Mouse (Mus musculus) myocyte (in vitro differentiated cells): ENCODE results near the gene Sh3rf3. TPM values are rescaled to one million over a fixed set of nuclear protein-coding genes. Genes with fewer than 3 reads are reported as not detected.

Source experiments
- H3K27me3 ChIP-seq: one replicate; pipeline ENCODE4 v1.6.1; 2011; ENCODE audit not compliant: control insufficient read depth, insufficient read depth, insufficient read length
- H3K36me3 ChIP-seq: one replicate; pipeline ENCODE4 v1.6.1; 2011; ENCODE audit not compliant: control insufficient read depth, insufficient read depth
- H3K4me2 ChIP-seq: one replicate; pipeline ENCODE4 v1.6.1; 2011; ENCODE audit warnings: low read depth, control low read depth
- H3K4me3 ChIP-seq: one replicate; pipeline ENCODE4 v1.5.1; 2011; ENCODE audit warnings: mild to moderate bottlenecking, control low read depth, moderate library complexity
- H3K79me2 ChIP-seq: one replicate; pipeline ENCODE4 v1.6.1; 2011; ENCODE audit not compliant: control insufficient read depth, insufficient read depth
- H3ac ChIP-seq: one replicate; pipeline ENCODE4 v1.6.1; 2011; ENCODE audit not compliant: control insufficient read depth, insufficient read length
- CEBPB ChIP-seq: IDR thresholded peaks from 2 replicates; pipeline ENCODE4 v1.6.1; 2011; ENCODE audit warnings: mild to moderate bottlenecking, moderate library complexity; ENCODE audit not compliant: poor library complexity, insufficient read depth, severe bottlenecking
- E2F4 ChIP-seq: IDR thresholded peaks from one replicate; pipeline ENCODE4 v1.6.1; 2011; ENCODE audit warnings: mild to moderate bottlenecking, control low read depth, moderate library complexity; ENCODE audit not compliant: insufficient read depth
- MAX ChIP-seq: IDR thresholded peaks from one replicate; pipeline ENCODE4 v1.6.1; 2011; ENCODE audit warnings: low read depth, mild to moderate bottlenecking, control low read depth
- MYOD1 ChIP-seq, 3 experiments: IDR thresholded peaks; one replicate each; pipeline ENCODE4 v1.6.1; 2011; ENCODE audit warnings: control low read depth in 2 of 3, low read depth in 2 of 3, mild to moderate bottlenecking in 2 of 3, moderate library complexity in 1 of 3; ENCODE audit not compliant: insufficient read length in 2 of 3, control insufficient read depth in 1 of 3
- MYOG ChIP-seq, 3 experiments: IDR thresholded peaks; one replicate each; pipeline ENCODE4 v1.6.1; 2011; ENCODE audit warnings: control low read depth in 2 of 3, low read depth in 2 of 3, mild to moderate bottlenecking in 2 of 3; ENCODE audit not compliant: insufficient read length in 2 of 3, control insufficient read depth in 1 of 3, insufficient read depth in 1 of 3
- POLR2A ChIP-seq: IDR thresholded peaks from one replicate; pipeline ENCODE4 v1.6.1; 2011; ENCODE audit warnings: low read depth, mild to moderate bottlenecking, control low read depth, moderate library complexity; ENCODE audit not compliant: insufficient read length
- POLR2AphosphoS2 ChIP-seq: IDR thresholded peaks from one replicate; pipeline ENCODE4 v1.6.1; 2011; ENCODE audit warnings: low read depth, control low read depth; ENCODE audit not compliant: insufficient read length
- REST ChIP-seq: IDR thresholded peaks from one replicate; pipeline ENCODE4 v1.6.1; 2011; ENCODE audit warnings: mild to moderate bottlenecking, control low read depth, moderate library complexity; ENCODE audit not compliant: insufficient read depth, insufficient read length
- SRF ChIP-seq: IDR thresholded peaks from one replicate; pipeline ENCODE4 v1.6.1; 2011; ENCODE audit warnings: low read depth; ENCODE audit not compliant: control insufficient read depth, insufficient read length
- TCF12 ChIP-seq: IDR thresholded peaks from one replicate; pipeline ENCODE4 v1.6.1; 2011; ENCODE audit warnings: mild to moderate bottlenecking, control low read depth; ENCODE audit not compliant: poor library complexity, insufficient read depth, severe bottlenecking
- TCF3 ChIP-seq: IDR thresholded peaks from one replicate; pipeline ENCODE4 v1.6.1; 2011; ENCODE audit warnings: low read depth, control low read depth; ENCODE audit not compliant: insufficient read length
- USF1 ChIP-seq: IDR thresholded peaks from one replicate; pipeline ENCODE4 v1.6.1; 2011; ENCODE audit warnings: low read depth, mild to moderate bottlenecking, control low read depth, moderate library complexity
- polyA plus RNA-seq: library from polyadenylated mRNA; unstranded; fragments of >200 nt; fragmentation: generic; extraction: Trizol; gene quantifications from one replicate; pipeline ENCODE4 v1.2.1, GENCODE M21; 2012; ENCODE audit warnings: missing spikeins

Gene Sh3rf3
- polyA plus RNA-seq, 1 experiment = 0.10 TPM

DNA sequence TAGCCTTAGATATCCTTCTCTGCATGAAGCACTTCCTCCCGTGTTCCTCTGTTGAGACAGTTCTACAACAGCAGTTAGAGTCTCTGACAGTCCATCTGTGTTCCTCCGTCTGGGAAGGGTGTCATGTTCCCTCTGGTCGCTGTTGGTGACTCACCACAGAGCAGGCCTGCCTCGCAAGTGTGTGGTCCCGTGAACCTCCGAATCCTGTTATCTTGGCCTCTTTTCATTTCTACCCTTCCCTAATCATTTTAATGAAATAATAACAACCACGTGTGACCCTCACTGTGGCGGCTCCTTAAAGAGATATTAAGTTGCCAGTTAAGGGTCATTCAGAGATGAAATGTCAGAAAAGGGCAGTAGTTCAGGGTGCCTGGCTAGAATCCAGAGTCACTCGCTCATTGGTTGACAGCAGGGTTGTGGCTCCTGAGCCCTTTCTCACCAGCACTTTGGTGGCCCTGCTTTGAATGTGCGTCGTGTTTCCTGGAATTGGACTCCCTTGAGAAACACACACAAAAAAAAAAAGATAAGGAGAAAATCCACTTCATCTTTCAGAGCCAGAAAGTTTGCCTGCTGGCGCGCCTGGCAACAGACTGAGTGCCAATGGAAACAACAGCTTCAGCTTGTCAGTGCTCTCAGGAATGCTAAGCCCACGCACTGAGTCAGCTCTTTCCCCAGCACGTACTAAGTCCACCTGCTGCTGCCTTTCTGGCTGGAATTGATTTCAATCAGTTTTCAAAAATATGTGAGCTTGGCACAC is 301.6 kb downstream of the Sh3rf3 start:
- Histone ChIP-seq H3K4me3 (peak overlapping the region; percentile 0), H3K79me2 (no peaks in the 10 kb centered on the region), H3ac (no peak overlapping the region), H3K4me2 (peak overlapping the region; percentile 84), H3K27me3 (no peaks in the 10 kb centered on the region), H3K36me3 (no peaks in the 10 kb centered on the region)
- TF ChIP-seq USF1 (no peak), SRF (no peak), MAX (no peak), POLR2A (peak; percentile 33), E2F4 (no peak), MYOD1 (IDR thresholded peaks at IDR 0.05; ENCODE audit: control insufficient read depth in 1 of 3, insufficient read length in 2 of 3, low read depth in 2 of 3) (peak; percentile 96 to 99 (median 98)), TCF12 (peak; percentile 67), CEBPB (no peak), MYOG (IDR thresholded peaks at IDR 0.05; ENCODE audit: control insufficient read depth in 1 of 3, insufficient read depth in 1 of 3, insufficient read length in 2 of 3, low read depth in 2 of 3) (peak in 2 of 3 experiments; percentile 50 to 87), POLR2AphosphoS2 (no peak), TCF3 (peak; percentile 57), REST (no peak)

DNA sequence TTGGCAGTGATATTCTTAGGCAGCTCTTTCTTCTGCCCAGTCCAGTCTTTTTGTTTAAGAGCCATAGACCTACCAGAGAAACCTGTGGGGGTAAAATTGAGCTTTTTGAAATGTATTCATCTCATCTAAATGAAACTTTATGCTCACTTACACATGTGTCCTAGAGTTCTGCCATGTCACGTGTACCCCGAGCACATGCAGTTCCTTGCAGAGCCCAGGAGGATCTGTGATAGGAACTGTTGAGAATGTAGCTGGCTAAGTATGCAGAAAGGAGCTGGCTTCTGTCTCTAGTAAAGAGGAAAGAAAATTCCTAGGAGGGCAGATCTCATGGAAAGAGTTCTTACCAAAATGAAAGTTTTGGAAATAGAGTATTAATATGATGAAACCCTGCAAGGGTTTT is 302.5 kb downstream of the Sh3rf3 start:
- Histone ChIP-seq H3K27me3 (no peaks in the 10 kb centered on the region), H3K4me3 (no peak overlapping the region), H3K4me2 (no peak overlapping the region), H3ac (no peak overlapping the region), H3K79me2 (no peaks in the 10 kb centered on the region), H3K36me3 (no peaks in the 10 kb centered on the region)
- TF ChIP-seq SRF (no peak), MAX (no peak), TCF12 (no peak), TCF3 (no peak), MYOD1 (IDR thresholded peaks at IDR 0.05; ENCODE audit: control insufficient read depth in 1 of 3, insufficient read length in 2 of 3, low read depth in 2 of 3) (no peak), REST (no peak), POLR2AphosphoS2 (no peak), E2F4 (no peak), CEBPB (no peak), USF1 (no peak), POLR2A (no peak), MYOG (IDR thresholded peaks at IDR 0.05; ENCODE audit: control insufficient read depth in 1 of 3, insufficient read depth in 1 of 3, insufficient read length in 2 of 3, low read depth in 2 of 3) (no peak)

GRCm38 (mm10) chr10:59116331-59116730 is 303.2 kb downstream of the Sh3rf3 start:
- Histone ChIP-seq H3K4me3 (no peak overlapping the region), H3K27me3 (no peaks in the 10 kb centered on the region), H3ac (no peak overlapping the region), H3K36me3 (no peaks in the 10 kb centered on the region), H3K79me2 (no peaks in the 10 kb centered on the region), H3K4me2 (no peak overlapping the region)
- TF ChIP-seq E2F4 (no peak), MYOG (IDR thresholded peaks at IDR 0.05; ENCODE audit: control insufficient read depth in 1 of 3, insufficient read depth in 1 of 3, insufficient read length in 2 of 3, low read depth in 2 of 3) (no peak), TCF3 (no peak), MAX (no peak), TCF12 (no peak), SRF (no peak), POLR2AphosphoS2 (no peak), REST (no peak), CEBPB (no peak), MYOD1 (IDR thresholded peaks at IDR 0.05; ENCODE audit: control insufficient read depth in 1 of 3, insufficient read length in 2 of 3, low read depth in 2 of 3) (no peak), USF1 (no peak), POLR2A (no peak)

GRCm38 (mm10) chr10:59117555-59117954 is 304.4 kb downstream of the Sh3rf3 start:
- no peak for TF ChIP-seq TCF12
- TF ChIP-seq MYOG (IDR thresholded peaks at IDR 0.05; ENCODE audit: control insufficient read depth in 1 of 3, insufficient read depth in 1 of 3, insufficient read length in 2 of 3, low read depth in 2 of 3) = no peak
- TF ChIP-seq E2F4 = no peak
- Histone ChIP-seq H3K4me3 (no peak overlapping the region), H3ac (no peak overlapping the region), H3K27me3 (no peaks in the 10 kb centered on the region), H3K36me3 (no peaks in the 10 kb centered on the region), H3K79me2 (no peaks in the 10 kb centered on the region), H3K4me2 (no peak overlapping the region)

- H3K27me3 ChIP-seq = no peaks in the 10 kb centered on the region
- no peaks in the 10 kb centered on the region for H3K79me2 ChIP-seq
- H3ac ChIP-seq = no peak overlapping the region
- H3K36me3 ChIP-seq = no peaks in the 10 kb centered on the region
- TF ChIP-seq MAX = no peak
- TF ChIP-seq E2F4 = no peak
- TF ChIP-seq CEBPB = no peak
- TF ChIP-seq POLR2A = no peak
- no peak for TF ChIP-seq MYOD1 (IDR thresholded peaks at IDR 0.05; ENCODE audit: control insufficient read depth in 1 of 3, insufficient read length in 2 of 3, low read depth in 2 of 3)
- TF ChIP-seq MYOG (IDR thresholded peaks at IDR 0.05; ENCODE audit: control insufficient read depth in 1 of 3, insufficient read depth in 1 of 3, insufficient read length in 2 of 3, low read depth in 2 of 3) = no peak
- TF ChIP-seq TCF12 = no peak
- no peak for TF ChIP-seq TCF3
- no peak for TF ChIP-seq REST
- no peak for TF ChIP-seq SRF
- no peak for TF ChIP-seq POLR2AphosphoS2
- no peak for TF ChIP-seq USF1
- no peak overlapping the region for H3K4me2 ChIP-seq
- H3K4me3 ChIP-seq = no peak overlapping the region
Observed at GRCm38 (mm10) chr10:59119001-59119400, 305.8 kb downstream of the Sh3rf3 start.
